Mouse (Mus musculus): ENCODE results near the gene Trmt1.

DNA sequence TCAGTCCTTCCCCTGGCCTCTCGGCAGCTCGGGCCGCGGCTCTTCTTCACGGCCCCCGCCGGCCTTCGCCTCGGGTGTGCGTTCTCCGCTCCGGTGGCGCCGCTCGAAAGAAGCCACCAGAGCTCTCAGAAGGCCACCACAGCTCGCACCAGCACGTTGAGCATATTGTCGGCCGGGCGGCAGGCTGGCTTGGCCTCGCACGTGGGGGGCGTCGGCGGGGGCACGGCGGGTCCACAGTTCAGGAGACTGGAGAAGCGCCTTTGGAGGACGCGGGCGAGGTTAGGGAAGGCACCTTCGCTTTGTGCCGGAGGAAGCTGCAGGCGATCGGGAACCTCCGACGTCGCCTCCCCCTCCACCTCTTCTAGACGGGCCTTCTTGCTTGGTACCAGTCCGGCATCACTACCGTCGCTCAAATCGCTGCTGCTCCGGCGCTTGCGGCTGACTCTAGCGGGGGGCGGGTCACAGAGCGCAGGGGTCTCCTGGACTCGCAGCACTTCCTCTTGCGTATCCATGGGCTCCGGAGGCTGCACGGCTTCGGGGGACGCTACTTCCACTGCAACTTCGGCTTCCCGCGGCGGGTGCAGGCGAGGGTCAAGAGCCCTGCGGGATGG lies 24.0 kb upstream of the Trmt1 start:
- TF ChIP-seq CTCF (IDR thresholded peaks at IDR 0.05; ENCODE audit: insufficient read depth, low read length), result no peak
- TF ChIP-seq POLR2A (IDR thresholded peaks at IDR 0.05; ENCODE audit: borderline replicate concordance, extremely low read depth, low read depth, low read length), result peak; percentile 63

All from lung, adult 2 months (tissue).